Mouse (Mus musculus) MEL (cell line): Measurements from ENCODE around the gene Ephb6. TPM values are rescaled to one million over a fixed set of nuclear protein-coding genes. Genes with fewer than 3 reads are reported as not detected.

Experiments
- DNase-seq: peaks from one replicate; pipeline ENCODE4 v3.0.0; 2011; ENCODE audit warnings: low read depth, low spot score
- H3K27ac ChIP-seq: 2 replicates; pipeline ENCODE4 v1.5.1; 2012; ENCODE audit warnings: low read depth, mild to moderate bottlenecking, control low read depth, low read length, moderate library complexity; ENCODE audit not compliant: control insufficient read depth
- H3K27me3 ChIP-seq, 2 experiments: fragments of 150-350 bp in 1 of 2; sonication (generic) in 1 of 2; 2 replicates each; pipeline ENCODE4 v1.6.1; 2012; ENCODE audit warnings: low read length in 2 of 2, mild to moderate bottlenecking in 2 of 2, improper control_type of control experiment in 1 of 2, moderate library complexity in 1 of 2; ENCODE audit not compliant: insufficient read depth in 2 of 2, control insufficient read depth in 1 of 2
- H3K36me3 ChIP-seq, 2 experiments: 2 replicates each; pipeline ENCODE4 v1.6.1; 2012 to 2014; ENCODE audit warnings: low read length in 2 of 2, improper control_type of control experiment in 1 of 2, inconsistent platforms in 1 of 2, mild to moderate bottlenecking in 1 of 2; ENCODE audit not compliant: insufficient read depth in 2 of 2, control insufficient read depth in 1 of 2
- H3K4me1 ChIP-seq, 2 experiments: fragments of 150-350 bp in 1 of 2; sonication (generic) in 1 of 2; 2 replicates each; pipeline ENCODE4 v1.6.1; 2012; ENCODE audit warnings: low read length in 2 of 2, improper control_type of control experiment in 1 of 2, mild to moderate bottlenecking in 1 of 2; ENCODE audit not compliant: insufficient read depth in 2 of 2, control insufficient read depth in 1 of 2
- H3K4me3 ChIP-seq, 2 experiments: fragments of 150-350 bp in 1 of 2; sonication (generic) in 1 of 2; 2 replicates each; pipeline ENCODE4 v1.5.1; 2012; ENCODE audit warnings: low read depth in 2 of 2, low read length in 2 of 2, mild to moderate bottlenecking in 2 of 2, moderate library complexity in 2 of 2, control low read depth in 1 of 2, improper control_type of control experiment in 1 of 2; ENCODE audit not compliant: control insufficient read depth in 1 of 2, insufficient read depth in 1 of 2
- H3K79me2 ChIP-seq: 2 replicates; pipeline ENCODE4 v1.6.1; 2012; ENCODE audit warnings: mild to moderate bottlenecking, low read length, moderate library complexity; ENCODE audit not compliant: control insufficient read depth, poor library complexity, insufficient read depth
- H3K9ac ChIP-seq: 2 replicates; pipeline ENCODE4 v1.6.1; 2012; ENCODE audit warnings: low read depth, mild to moderate bottlenecking, control low read depth, low read length, moderate library complexity; ENCODE audit not compliant: control insufficient read depth, poor library complexity, severe bottlenecking
- H3K9me3 ChIP-seq: fragments of 150-350 bp; sonication (generic); replicated peaks from 2 replicates; pipeline ENCODE4 v1.6.1; 2012; ENCODE audit warnings: mild to moderate bottlenecking, low read length, improper control_type of control experiment, moderate library complexity; ENCODE audit not compliant: insufficient read depth
- BHLHE40 ChIP-seq: IDR thresholded peaks from 2 replicates; pipeline ENCODE4 v1.6.1; 2012; ENCODE audit warnings: low read depth, mild to moderate bottlenecking, inconsistent platforms, low read length, improper control_type of control experiment, borderline replicate concordance
- CHD1 ChIP-seq: IDR thresholded peaks from 2 replicates; pipeline ENCODE4 v1.6.1; 2012; ENCODE audit warnings: low read depth, mild to moderate bottlenecking, inconsistent platforms, low read length, improper control_type of control experiment
- CTCF ChIP-seq, 3 experiments: IDR thresholded peaks in 2 of 3; conservative IDR thresholded peaks in 1 of 3; 2 replicates each; pipeline ENCODE4 v1.5.1; 2011 to 2012; ENCODE audit warnings: low read length in 3 of 3, low read depth in 2 of 3, mild to moderate bottlenecking in 2 of 3, improper control_type of control experiment in 1 of 3, inconsistent platforms in 1 of 3, mixed read lengths in 1 of 3, moderate library complexity in 1 of 3; ENCODE audit not compliant: control insufficient read depth in 1 of 3, insufficient read depth in 1 of 3, poor library complexity in 1 of 3, severe bottlenecking in 1 of 3
- E2F4 ChIP-seq: IDR thresholded peaks from 2 replicates; pipeline ENCODE4 v1.6.1; 2011; ENCODE audit warnings: low read depth, low read length, improper control_type of control experiment, borderline replicate concordance
- ELF1 ChIP-seq: IDR thresholded peaks from 2 replicates; pipeline ENCODE4 v1.6.1; 2014; ENCODE audit warnings: low read depth, mild to moderate bottlenecking, inconsistent platforms, low read length, improper control_type of control experiment, moderate library complexity
- EP300 ChIP-seq, 2 experiments: IDR thresholded peaks; 2 replicates each; pipeline ENCODE4 v1.6.1; 2011; ENCODE audit warnings: improper control_type of control experiment in 2 of 2, low read length in 2 of 2, low read depth in 1 of 2, mild to moderate bottlenecking in 1 of 2
- ETS1 ChIP-seq: IDR thresholded peaks from 2 replicates; pipeline ENCODE4 v1.6.1; 2012; ENCODE audit warnings: low read depth, mild to moderate bottlenecking, inconsistent platforms, low read length, improper control_type of control experiment, moderate library complexity
- GATA1 ChIP-seq: IDR thresholded peaks from 2 replicates; pipeline ENCODE4 v1.6.1; 2011; ENCODE audit warnings: low read depth, low read length, improper control_type of control experiment
- HCFC1 ChIP-seq: IDR thresholded peaks from 2 replicates; pipeline ENCODE4 v1.6.1; 2012; ENCODE audit warnings: low read depth, mild to moderate bottlenecking, inconsistent platforms, low read length, improper control_type of control experiment, moderate library complexity
- MAZ ChIP-seq: IDR thresholded peaks from 2 replicates; pipeline ENCODE4 v1.6.1; 2012; ENCODE audit warnings: low read depth, mild to moderate bottlenecking, inconsistent platforms, low read length, improper control_type of control experiment
- MEF2A ChIP-seq: IDR thresholded peaks from 2 replicates; pipeline ENCODE4 v1.6.1; 2014; ENCODE audit warnings: low read depth, mild to moderate bottlenecking, inconsistent platforms, low read length, improper control_type of control experiment; ENCODE audit not compliant: poor library complexity, insufficient replicate concordance, severe bottlenecking; ENCODE audit errors: extremely low read depth
- NRF1 ChIP-seq: IDR thresholded peaks from 2 replicates; pipeline ENCODE4 v1.6.1; 2014; ENCODE audit warnings: low read depth, mild to moderate bottlenecking, inconsistent platforms, low read length, improper control_type of control experiment, moderate library complexity; ENCODE audit not compliant: poor library complexity, insufficient read depth, severe bottlenecking
- POLR2AphosphoS2 ChIP-seq: IDR thresholded peaks from 2 replicates; pipeline ENCODE4 v1.6.1; 2011; ENCODE audit warnings: low read length, improper control_type of control experiment
- SIN3A ChIP-seq: IDR thresholded peaks from 2 replicates; pipeline ENCODE4 v1.6.1; 2012; ENCODE audit warnings: low read length, improper control_type of control experiment, inconsistent platforms
- SMC3 ChIP-seq: IDR thresholded peaks from 2 replicates; pipeline ENCODE4 v1.6.1; 2011; ENCODE audit warnings: low read depth, low read length, improper control_type of control experiment
- TBP ChIP-seq: IDR thresholded peaks from 2 replicates; pipeline ENCODE4 v1.8.0; 2011; ENCODE audit warnings: low read depth, low read length, improper control_type of control experiment
- TCF12 ChIP-seq: IDR thresholded peaks from 2 replicates; pipeline ENCODE4 v1.6.1; 2014; ENCODE audit warnings: low read depth, mild to moderate bottlenecking, inconsistent platforms, low read length, improper control_type of control experiment, moderate library complexity
- UBTF ChIP-seq: IDR thresholded peaks from 2 replicates; pipeline ENCODE4 v1.6.1; 2012; ENCODE audit warnings: low read depth, mild to moderate bottlenecking, inconsistent platforms, low read length, improper control_type of control experiment, moderate library complexity, borderline replicate concordance; ENCODE audit not compliant: insufficient read depth
- USF1 ChIP-seq: IDR thresholded peaks from 2 replicates; pipeline ENCODE4 v1.6.1; 2014; ENCODE audit warnings: low read depth, mild to moderate bottlenecking, inconsistent platforms, low read length, improper control_type of control experiment, moderate library complexity
- USF2 ChIP-seq, 2 experiments: IDR thresholded peaks; 2 replicates each; pipeline ENCODE4 v1.6.1; 2011 to 2012; ENCODE audit warnings: improper control_type of control experiment in 2 of 2, low read length in 2 of 2, borderline replicate concordance in 1 of 2, inconsistent platforms in 1 of 2, low read depth in 1 of 2, mild to moderate bottlenecking in 1 of 2; ENCODE audit not compliant: insufficient read depth in 1 of 2
- ZKSCAN1 ChIP-seq: IDR thresholded peaks from 2 replicates; pipeline ENCODE4 v1.6.1; 2012; ENCODE audit warnings: low read depth, mild to moderate bottlenecking, inconsistent platforms, low read length, improper control_type of control experiment, moderate library complexity
- ZMIZ1 ChIP-seq: IDR thresholded peaks from 2 replicates; pipeline ENCODE4 v1.6.1; 2012; ENCODE audit warnings: low read depth, mild to moderate bottlenecking, inconsistent platforms, low read length, improper control_type of control experiment, moderate library complexity
- ZNF384 ChIP-seq: IDR thresholded peaks from 2 replicates; pipeline ENCODE4 v1.6.1; 2012; ENCODE audit warnings: low read depth, mild to moderate bottlenecking, inconsistent platforms, low read length, improper control_type of control experiment
- polyA plus RNA-seq, 2 experiments: library from polyadenylated mRNA; stranded (reverse) in 1 of 2; unstranded in 1 of 2; fragments of >175 nt in 1 of 2; fragments of >200 nt in 1 of 2; gene quantifications; 2 replicates each; pipeline versions ENCODE4 v1.2.1 to v1.2.4; 2012; ENCODE audit warnings: low replicate concordance in 2 of 2, low read depth in 1 of 2; ENCODE audit not compliant: insufficient read length in 2 of 2, insufficient read depth in 1 of 2, missing spikeins in 1 of 2
- total RNA-seq: library from RNA; depleted of rRNA; stranded (reverse); fragments of 300-350 nt; gene quantifications from 2 replicates; pipeline ENCODE4 v1.2.3, GENCODE M21; 2012

Ephb6 gene
- total and polyA plus RNA-seq, 3 experiments, result 1.0 to 5.2 TPM; not detected in 1

- peaks cover 2 to 3% of the 10 kb centered on the region in 2 experiments; a peak in 2 of 4 replicates for H3K27me3 ChIP-seq
- no peak for DNase-seq
- no peaks in the 10 kb centered on the region for H3K36me3 ChIP-seq
- H3K27ac ChIP-seq, result no peak overlapping the region
- no peaks in the 10 kb centered on the region for H3K79me2 ChIP-seq
- H3K9me3 ChIP-seq, result no peaks in the 10 kb centered on the region
- no peaks in the 10 kb centered on the region for H3K4me1 ChIP-seq
- no peak overlapping the region for H3K9ac ChIP-seq
- TF ChIP-seq ZKSCAN1 (no peak), UBTF (no peak), MAZ (no peak), SMC3 (no peak), USF1 (no peak), EP300 (IDR thresholded peaks at IDR 0.05; ENCODE audit: low read depth in 1 of 2, low read length in 2 of 2) (no peak), NRF1 (no peak), HCFC1 (no peak)
- H3K4me3 ChIP-seq, result no peak overlapping the region
These were observed 24.0 kb upstream of the Ephb6 start for GRCm38 (mm10) chr6:41581295-41581694.

GRCm38 (mm10) chr6:41582189-41582588 is 23.1 kb upstream of the Ephb6 start:
- H3K9ac ChIP-seq, result no peak overlapping the region
- H3K9me3 ChIP-seq, result no peaks in the 10 kb centered on the region
- TF ChIP-seq SIN3A (no peak), NRF1 (no peak)
- no peaks in the 10 kb centered on the region for H3K36me3 ChIP-seq
- no peak overlapping the region for H3K4me3 ChIP-seq
- no peaks in the 10 kb centered on the region for H3K79me2 ChIP-seq
- H3K27ac ChIP-seq, result no peak overlapping the region
- no peaks in the 10 kb centered on the region for H3K4me1 ChIP-seq
- no peak for DNase-seq
- H3K27me3 ChIP-seq, result peaks cover 2 to 5% of the 10 kb centered on the region in 2 experiments; a peak in 2 of 4 replicates

- H3K9me3 ChIP-seq, result no peaks in the 10 kb centered on the region
- no peaks in the 10 kb centered on the region for H3K4me1 ChIP-seq
- no peak overlapping the region for H3K27ac ChIP-seq
- peak; percentile 65 for DNase-seq
- peak overlapping the region; percentile 71 for H3K9ac ChIP-seq
- H3K79me2 ChIP-seq, result no peaks in the 10 kb centered on the region; the same call in 1 of the 2 replicates
- H3K4me3 ChIP-seq, result peak overlapping the region; percentile 82 to 83
- H3K27me3 ChIP-seq, result peaks cover 0 to 2% of the 10 kb centered on the region in 2 experiments; a peak in 2 of 4 replicates
- no peaks in the 10 kb centered on the region for H3K36me3 ChIP-seq
- TF ChIP-seq ELF1 (no peak), BHLHE40 (no peak), ETS1 (no peak), POLR2AphosphoS2 (no peak), ZMIZ1 (no peak), TCF12 (no peak), ZKSCAN1 (no peak), USF2 (IDR thresholded peaks at IDR 0.05; ENCODE audit: borderline replicate concordance in 1 of 2, insufficient read depth in 1 of 2, low read depth in 1 of 2, low read length in 2 of 2) (no peak), CTCF (IDR thresholded peaks at IDR 0.05 in 2 of 3, conservative IDR thresholded peaks at IDR 0.05 in 1 of 3; ENCODE audit: control insufficient read depth in 1 of 3, insufficient read depth in 1 of 3, low read depth in 2 of 3, low read length in 3 of 3, poor library complexity in 1 of 3, severe bottlenecking in 1 of 3) (peak; percentile 51 to 75 (median 68)), CHD1 (no peak), E2F4 (no peak), USF1 (no peak), TBP (no peak), ZNF384 (peak; percentile 25; the same call in 1 of the 2 replicates), GATA1 (no peak), MEF2A (no peak), SIN3A (0 out of 2 replicates have a peak, but pooled peaks have one; percentile 20)
These were observed 756 bp upstream of the Ephb6 start for GRCm38 (mm10) chr6:41604401-41605050.
